Mouse (Mus musculus): Measurements from ENCODE around the gene 2610028H24Rik.

DNA sequence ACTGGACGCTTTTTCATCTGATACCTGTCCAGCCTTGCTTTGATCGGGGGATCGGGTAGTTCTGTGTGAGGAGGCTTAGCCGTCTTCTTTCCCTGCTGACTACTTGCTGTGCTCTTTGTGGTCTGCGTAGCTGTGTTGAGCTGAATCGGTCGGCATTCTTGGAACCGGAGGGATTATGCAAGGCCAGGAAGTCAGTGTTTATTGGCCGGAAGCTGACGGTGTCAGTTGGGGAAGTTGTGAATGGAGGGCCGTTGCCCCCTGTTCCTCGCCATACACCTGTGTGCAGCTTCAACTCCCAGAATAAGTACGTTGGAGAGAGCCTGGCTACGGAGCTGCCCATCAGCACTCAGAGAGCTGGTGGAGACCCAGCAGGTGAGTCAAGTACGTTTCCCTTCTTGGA, 40.3 kb downstream of the 2610028H24Rik start:
- TF ChIP-seq CTCF (conservative IDR thresholded peaks at IDR 0.05; ENCODE audit: low read length) = no peak
- no peak for TF ChIP-seq POU5F1 (IDR thresholded peaks at IDR 0.05; ENCODE audit: borderline replicate concordance, low read length)

Measured in E14TG2a.4 (cell line).